Mouse (Mus musculus): ENCODE results near the gene Rgs6.

Gene Rgs6

DNA sequence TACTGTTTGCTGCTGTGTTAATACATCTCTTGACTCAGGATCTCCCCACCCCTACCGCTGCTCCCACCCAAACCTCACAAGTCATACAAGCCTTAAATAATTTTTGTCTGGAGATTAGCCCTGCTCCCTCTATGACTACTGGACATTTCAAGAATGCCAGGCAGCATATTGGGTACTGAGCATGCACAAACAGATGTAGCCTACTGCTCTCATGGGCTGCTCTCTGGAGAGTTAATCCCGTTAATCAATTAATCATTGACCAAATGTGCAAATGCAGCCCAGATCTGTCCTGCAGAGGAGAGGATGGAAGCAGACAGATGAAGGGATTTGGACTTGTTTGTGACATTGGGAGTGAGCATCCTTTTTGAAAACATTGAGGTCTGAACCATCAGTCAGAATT, at the start of gene Rgs6:
TSS of gene Rgs6 (plus strand) at position 276 of the 400 bp plus-strand sequence.
- POLR2A ChIA-PET: no interaction called here
- CTCF ChIA-PET: no interaction called here

DNA sequence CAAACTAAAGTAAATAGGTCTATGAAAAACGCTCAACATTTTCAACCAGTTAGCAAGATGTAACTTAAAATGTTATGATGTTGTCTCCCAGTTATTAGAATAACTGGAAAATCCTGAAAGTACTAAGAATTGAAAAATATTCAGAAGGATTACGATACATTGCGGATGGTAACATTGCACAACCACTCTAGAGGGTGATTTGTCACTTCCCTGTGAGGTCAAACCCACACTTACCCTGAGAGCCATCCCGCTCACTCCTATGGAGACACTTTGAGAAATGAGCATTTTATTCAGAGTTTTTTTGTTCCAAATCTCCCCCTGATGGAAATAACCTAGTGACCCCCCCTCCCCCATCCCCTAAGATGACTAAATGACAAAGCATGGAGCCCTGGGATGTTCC, 41.0 kb upstream of the Rgs6 start:
- ChIA-PET CTCF (no interaction called here), POLR2A (no interaction called here)

DNA sequence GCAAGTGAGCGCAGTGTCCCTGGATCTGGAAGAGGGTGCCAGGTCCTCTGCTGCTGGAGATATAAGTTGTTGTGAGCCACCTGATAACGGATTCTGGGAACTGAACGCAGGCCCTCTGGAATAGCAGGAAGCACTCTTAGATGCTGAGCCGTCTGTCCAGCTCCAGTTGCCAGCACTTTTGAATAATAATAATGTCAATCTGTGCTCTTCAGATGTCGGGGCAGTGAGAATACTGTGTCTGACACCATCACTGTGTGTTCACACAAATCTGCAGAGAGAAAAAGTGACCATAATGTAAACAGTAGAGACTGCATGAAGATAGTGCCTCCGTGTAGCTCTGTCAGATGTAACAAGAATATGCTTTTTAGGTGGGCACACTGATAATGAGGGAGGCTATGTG, 38.9 kb upstream of the Rgs6 start:
- ChIA-PET POLR2A (no interaction called here), CTCF (no interaction called here)

- CTCF ChIA-PET: no interaction called here
- POLR2A ChIA-PET: no interaction called here
Measured at GRCm38 (mm10) chr12:82550076-82550475, 38.0 kb upstream of the Rgs6 start.

GRCm38 (mm10) chr12:82552376-82552775, 35.7 kb upstream of the Rgs6 start:
- ChIA-PET POLR2A (interaction anchor here in 3 of 4 experiments (0.7 kb wide), 3 partner anchors 29 to 1020 kb away, joined by 5 to 6 read pairs (median 5); no protein-coding TSS in a partner anchor), CTCF (no interaction called here)

DNA sequence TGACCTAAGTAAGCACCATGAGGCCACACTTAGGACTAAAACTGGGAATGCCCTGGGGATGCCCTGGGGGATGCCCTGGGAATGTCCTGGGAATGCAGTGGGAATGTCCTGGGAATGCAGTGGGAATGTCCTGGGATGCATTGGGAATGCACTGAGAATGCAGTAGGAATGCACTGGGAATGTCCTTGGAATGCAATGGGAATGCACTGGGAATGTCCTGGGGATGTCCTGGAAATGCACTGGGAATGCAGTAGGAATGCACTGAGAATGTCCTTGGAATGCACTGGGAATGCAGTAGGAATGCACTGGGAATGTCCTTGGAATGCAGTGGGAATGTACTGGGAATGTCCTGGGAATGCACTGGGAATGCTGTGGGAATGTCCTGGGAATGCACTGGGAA, 25.2 kb upstream of the Rgs6 start:
- ChIA-PET POLR2A (no interaction called here), CTCF (no interaction called here)

DNA sequence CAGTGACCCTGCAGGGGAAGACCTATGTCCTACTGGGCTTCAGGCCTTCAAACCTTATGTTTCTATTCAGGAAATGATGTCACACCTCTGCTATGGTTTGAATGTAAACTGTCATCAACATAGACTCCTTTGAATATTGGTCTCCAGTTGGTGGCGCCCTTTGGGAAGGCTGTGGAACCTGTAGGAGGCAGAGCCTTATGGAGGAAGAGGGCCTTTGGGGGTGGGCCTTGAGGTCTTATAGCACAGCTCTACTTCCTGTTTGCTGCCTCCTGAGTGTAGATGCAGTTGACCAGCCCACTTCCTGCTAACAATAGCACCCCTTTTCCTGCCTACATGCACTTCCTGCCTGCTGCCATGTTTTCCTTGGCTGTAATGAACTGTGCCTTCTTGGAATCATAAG, 19.7 kb upstream of the Rgs6 start:
- CTCF ChIA-PET: interaction anchor here in 1 of 4 experiments (1.0 kb wide), 1 partner anchor 450 kb away, joined by 3 read pairs; no protein-coding TSS in a partner anchor
- POLR2A ChIA-PET: interaction anchor here in 2 of 4 experiments (0.7 to 1.3 kb wide), 2 partner anchors 18 to 449 kb away, joined by 4 to 8 read pairs; no protein-coding TSS in a partner anchor

- CTCF ChIA-PET: no interaction called here
- POLR2A ChIA-PET: no interaction called here
Measured at GRCm38 (mm10) chr12:82572706-82573105, 15.4 kb upstream of the Rgs6 start.

DNA sequence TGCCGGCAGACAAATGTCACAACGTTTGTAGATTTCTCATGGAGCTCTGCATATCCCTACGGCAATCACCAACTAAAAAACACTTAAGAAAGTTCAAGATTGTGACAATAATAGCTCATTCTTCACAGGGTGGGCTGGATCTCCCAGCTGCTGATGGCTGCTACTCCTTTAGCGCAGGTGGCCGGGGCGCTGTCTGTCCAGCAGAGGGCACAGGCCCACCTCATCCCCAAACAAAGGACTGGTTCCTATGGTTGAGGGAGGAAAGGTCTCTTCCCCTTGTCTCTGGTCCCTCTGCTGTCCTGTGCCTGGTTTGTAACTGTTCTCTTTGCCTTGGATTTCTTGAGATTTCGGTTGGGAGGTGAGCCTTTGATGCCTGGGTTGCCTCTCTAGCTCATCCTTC, 1.5 kb upstream of the Rgs6 start:
- ChIA-PET CTCF (interaction anchor here in 2 of 4 experiments (0.6 to 1.3 kb wide), 3 partner anchors 68 to 453 kb away, joined by 3 read pairs; no protein-coding TSS in a partner anchor), POLR2A (interaction anchor here in 1 of 4 experiments (1.0 to 1.1 kb wide), 2 partner anchors 13 to 18 kb away, joined by 3 to 4 read pairs; no protein-coding TSS in a partner anchor)

DNA sequence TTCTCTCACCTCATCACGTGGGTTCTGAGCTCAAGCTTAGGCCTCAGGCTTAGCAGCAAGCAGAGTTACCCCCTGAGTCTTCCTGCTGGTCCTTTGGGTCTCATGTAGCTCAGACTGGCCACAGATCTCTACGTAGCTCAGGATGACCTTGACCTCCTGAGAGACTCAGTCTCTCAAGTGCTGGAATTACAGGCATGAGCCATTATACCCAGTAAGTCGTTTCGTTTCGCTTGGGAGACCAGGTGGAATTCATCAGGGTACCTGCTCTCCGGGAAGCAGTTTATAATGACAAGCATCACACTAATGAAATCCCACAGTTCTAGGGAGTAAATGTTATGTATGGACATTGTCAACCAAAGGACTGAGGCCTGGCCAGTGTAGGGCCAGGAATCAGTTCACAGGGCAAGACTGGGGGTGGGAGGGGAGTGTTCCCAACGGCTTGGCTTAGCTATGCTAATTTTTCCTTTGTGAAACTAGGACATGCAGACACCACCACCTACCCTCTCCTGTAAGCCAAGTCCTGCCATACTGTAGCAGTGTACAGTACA, 670 bp upstream of the Rgs6 start:
- ChIA-PET POLR2A (no interaction called here), CTCF (interaction anchor here in 2 of 4 experiments (0.6 to 1.3 kb wide), 2 partner anchors 431 to 454 kb away, joined by 3 read pairs; no protein-coding TSS in a partner anchor)

- CTCF ChIA-PET: no interaction called here
Measured at GRCm38 (mm10) chr12:82588846-82589630, 946 bp downstream of the Rgs6 start.

DNA sequence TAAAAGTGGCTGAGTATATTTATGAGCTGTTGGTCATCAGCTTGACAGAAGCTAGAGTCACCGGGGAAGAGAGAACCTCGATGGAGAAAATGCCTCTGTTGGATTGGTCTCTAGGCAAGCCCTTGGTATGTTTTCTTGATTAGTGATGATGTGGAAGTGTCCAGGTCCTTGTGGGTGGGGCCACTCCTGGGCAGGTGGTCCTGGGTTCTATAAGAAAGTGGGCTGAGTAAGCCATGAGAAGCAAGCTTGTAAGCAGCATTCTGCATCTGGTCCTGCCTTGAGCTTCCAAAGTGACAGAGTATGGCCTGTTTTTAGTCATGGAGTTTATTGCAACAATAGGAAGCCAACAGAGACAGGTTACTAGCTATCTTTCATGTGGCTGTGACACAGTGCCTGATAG, 10.9 kb downstream of the Rgs6 start:
- CTCF ChIA-PET: interaction anchor here in 1 of 4 experiments (0.6 kb wide), 1 partner anchor 254 kb away, joined by 4 read pairs; no protein-coding TSS in a partner anchor

More at GRCm38 (mm10) chr12:82588846-82589630, 946 bp downstream of the Rgs6 start:
- POLR2A ChIA-PET: no interaction called here

DNA sequence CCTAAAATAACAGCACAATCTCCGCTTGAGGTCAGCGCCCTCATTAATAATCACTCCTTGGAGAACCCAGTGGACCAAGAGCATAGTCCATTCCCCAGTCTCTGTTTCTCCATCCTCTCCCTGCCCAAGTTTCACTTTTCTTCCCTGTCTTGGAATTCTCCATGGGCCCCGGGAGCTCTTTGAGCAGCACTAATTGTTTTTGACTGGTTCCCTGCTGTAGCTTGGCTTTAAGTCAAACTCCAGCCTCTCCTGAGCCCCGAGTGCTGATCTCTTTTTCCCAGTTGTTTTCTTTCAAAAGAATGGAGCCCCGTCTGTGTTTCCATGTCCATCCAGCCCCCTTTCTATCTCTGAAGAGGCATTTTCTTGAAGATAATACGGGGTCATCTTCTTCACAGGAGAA, 12.3 kb downstream of the Rgs6 start:
- CTCF ChIA-PET: interaction anchor here in 1 of 4 experiments (1.3 kb wide), 1 partner anchor 16 kb away, joined by 3 read pairs; no protein-coding TSS in a partner anchor
- POLR2A ChIA-PET: interaction anchor here in 1 of 4 experiments (1.3 kb wide), 1 partner anchor 16 kb away, joined by 3 read pairs; no protein-coding TSS in a partner anchor

More for the DNA sequence above, 10.9 kb downstream of the Rgs6 start:
- POLR2A ChIA-PET: interaction anchor here in 1 of 4 experiments (1.4 kb wide), 1 partner anchor 13 kb away, joined by 3 read pairs; no protein-coding TSS in a partner anchor

- CTCF ChIA-PET: no interaction called here
- POLR2A ChIA-PET: no interaction called here
Measured at GRCm38 (mm10) chr12:82602823-82603222, 14.7 kb downstream of the Rgs6 start.

DNA sequence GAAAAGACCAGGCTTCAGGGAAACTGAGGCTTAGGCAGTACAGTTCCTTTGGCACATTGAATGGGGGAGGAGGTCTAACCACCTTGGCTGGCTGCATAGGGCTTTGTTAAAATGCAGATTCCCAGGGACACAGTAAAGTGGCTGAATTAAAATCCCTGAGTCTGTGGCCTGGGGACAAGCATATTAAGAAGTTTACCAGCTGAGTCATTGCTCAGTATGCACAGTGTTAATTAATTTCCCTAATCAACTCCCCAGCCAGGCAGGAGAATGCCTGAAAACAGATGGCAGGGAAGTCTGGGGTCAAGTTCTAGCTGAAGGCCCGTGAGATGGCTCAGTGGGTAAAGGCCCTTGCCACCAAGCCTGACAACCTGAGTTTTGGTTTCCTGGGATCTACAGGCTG, 15.2 kb downstream of the Rgs6 start:
- CTCF ChIA-PET: no interaction called here
- POLR2A ChIA-PET: no interaction called here

DNA sequence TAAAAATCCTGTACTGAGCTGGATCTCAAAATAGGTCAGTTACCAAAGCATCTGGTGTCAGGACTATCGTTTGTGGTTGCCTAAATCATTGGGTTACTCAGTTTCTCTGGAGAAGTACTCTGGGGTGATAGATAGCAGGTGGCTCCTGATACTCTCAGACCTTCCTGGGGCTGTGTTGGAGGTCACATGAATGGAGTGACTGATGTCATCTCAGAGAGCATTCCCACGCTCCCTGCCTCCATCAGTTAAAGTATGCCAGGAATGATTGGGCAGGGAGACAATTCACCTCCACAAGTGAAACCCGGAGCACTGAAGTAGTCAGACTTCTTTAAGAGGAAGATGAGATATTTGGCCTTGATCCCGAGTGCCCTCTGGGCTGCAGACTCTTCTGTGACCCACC, 15.9 kb downstream of the Rgs6 start:
- POLR2A ChIA-PET: interaction anchor here in 1 of 4 experiments (0.5 kb wide), 1 partner anchor 710 kb away, joined by 3 read pairs; no protein-coding TSS in a partner anchor
- CTCF ChIA-PET: no interaction called here

DNA sequence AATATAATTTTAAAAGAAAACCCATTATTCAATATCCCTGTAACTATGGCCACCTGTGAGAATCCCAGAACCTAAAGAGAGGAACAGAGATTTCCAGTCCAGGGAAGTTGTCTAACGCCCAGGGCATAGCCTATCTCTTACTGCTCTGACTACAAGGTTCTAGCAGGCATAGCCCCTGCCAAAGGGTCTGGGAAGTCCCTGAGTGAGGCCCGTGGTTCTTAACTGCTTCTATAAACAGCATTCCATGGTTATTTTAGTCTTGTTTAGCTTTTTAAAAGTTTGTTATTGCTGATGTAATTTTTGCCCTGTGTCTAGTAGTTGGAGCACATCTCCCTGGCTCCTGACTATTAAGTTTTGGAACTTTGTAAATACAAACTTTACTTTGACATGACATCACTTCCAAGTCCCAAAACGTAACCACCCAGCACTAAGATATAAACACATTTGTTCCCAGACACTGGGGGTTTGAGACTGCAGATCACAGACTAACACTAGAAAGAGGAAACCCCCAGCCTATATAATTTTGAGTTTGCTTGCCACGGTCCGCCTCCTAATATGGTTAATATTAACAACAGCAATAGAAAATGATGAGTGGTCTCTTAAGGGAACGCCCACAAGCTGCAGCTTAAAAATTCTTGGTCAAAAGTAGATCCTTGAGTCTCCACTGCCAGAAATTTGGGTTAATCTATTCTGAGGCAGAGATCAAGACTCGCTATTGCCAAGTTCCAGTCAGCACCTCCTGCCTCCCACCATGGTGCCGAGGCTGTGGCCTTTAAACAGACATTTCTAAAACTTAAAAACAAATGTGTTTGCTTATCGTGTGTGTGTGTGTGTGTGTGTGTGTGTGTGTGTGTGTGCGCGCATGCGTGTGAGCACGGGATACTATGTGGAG, 24.9 kb downstream of the Rgs6 start:
- CTCF ChIA-PET: no interaction called here
- POLR2A ChIA-PET: interaction anchor here in 1 of 4 experiments (0.6 kb wide), 1 partner anchor 933 kb away, joined by 4 read pairs; no protein-coding TSS in a partner anchor

DNA sequence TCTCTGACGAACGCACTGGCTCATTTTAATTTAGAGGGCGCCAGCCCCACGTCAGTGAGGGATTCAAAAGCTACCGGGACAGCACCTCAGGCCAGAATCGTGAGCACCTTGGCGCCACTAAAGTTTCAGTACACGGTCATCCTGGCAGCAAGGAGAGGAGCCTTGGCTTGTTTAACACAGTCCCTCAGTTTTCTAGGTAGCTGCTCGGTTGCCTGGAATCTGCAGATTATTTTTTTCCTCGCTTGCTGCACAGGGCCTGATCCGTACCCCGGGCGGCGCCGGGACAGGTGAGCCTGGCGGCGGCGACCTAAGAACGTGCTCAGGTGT, 28.4 kb downstream of the Rgs6 start:
- CTCF ChIA-PET: interaction anchor here (0.6 to 1.6 kb wide), 7 partner anchors 15 to 1435 kb away, joined by 3 to 8 read pairs (median 4); partner anchors contain the start of genes Acot3 (in 1 of the 4) and Sipa1l1 (in 1 of the 4)
- POLR2A ChIA-PET: interaction anchor here in 1 of 4 experiments (0.6 to 1.2 kb wide), 2 partner anchors 16 to 474 kb away, joined by 3 read pairs; no protein-coding TSS in a partner anchor
